ENCODE assay signal across 8 mouse cellular contexts in the genomic region with DNA sequence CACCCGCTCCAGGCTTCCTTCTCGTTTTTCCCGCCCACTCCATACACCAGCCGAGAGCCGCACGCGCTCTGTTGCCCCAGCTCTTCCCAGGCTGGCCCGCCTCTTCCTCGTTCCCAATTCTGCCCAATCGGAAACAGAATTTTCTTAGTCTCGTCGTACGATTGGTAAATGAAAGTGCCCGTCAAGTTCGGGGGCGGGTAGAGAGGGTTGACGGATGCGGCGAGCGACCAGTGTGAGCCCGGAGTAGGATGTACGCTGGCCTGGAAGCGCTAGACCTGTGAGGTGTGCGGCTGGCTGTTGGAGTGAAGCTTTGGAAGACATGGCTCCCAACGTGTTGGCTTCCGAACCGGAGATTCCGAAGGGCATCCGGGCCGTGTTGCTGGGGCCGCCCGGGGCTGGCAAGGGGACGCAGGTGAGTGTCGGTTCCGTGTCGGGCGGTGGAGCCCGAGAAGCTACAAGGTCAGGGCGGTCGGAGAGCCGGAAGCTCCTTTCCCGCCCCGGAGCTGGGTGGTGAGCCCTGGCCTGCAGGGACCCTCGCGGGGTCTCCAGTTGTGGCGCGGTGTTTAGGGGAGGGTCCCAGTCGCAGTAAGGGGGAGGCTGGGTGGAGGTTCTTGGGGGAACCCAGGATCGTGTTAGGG. TPM values are rescaled to one million over a fixed set of nuclear protein-coding genes. Genes with fewer than 3 reads are reported as not detected.
DNase-seq lines count a peak whose midpoint lies in the region; ATAC-seq and TF ChIP-seq lines count a peak whose summit lies in the region.

No protein-coding gene starts in this region.

- H3K4me1 ChIP-seq in hindbrain, embryonic 13.5 days (replicated peaks), result peaks cover 21% of the 10 kb centered on the region

- H3K27me3 ChIP-seq in Patski, result no peaks in the 10 kb centered on the region
- 0 out of 2 replicates have a peak, but pooled peaks cover 5% of the 10 kb centered on the region for H3K27me3 ChIP-seq in hindbrain, embryonic 13.5 days

- DNase-seq in Patski (ENCODE audit: low read depth, low spot score), result peak; percentile 98
- DNase-seq in cerebellum, postnatal 14 days, result peak; percentile 97 to 98
- peak; percentile 94 to 98 for DNase-seq in frontal cortex, postnatal 14 days (ENCODE audit: low spot score in 2 of 2)
- DNase-seq in layer of hippocampus, postnatal 25 days (ENCODE audit: extremely low spot score in 1 of 2, low spot score in 1 of 2), result peak; percentile 97 to 98
- peak; percentile 95 for DNase-seq in lung, postnatal 25 days (ENCODE audit: low spot score)
- DNase-seq in retina, embryonic 14.5 days (ENCODE audit: low spot score), result peak; percentile 98
- DNase-seq in thymus, postnatal 4 days, result peak; percentile 92

- H3K4me3 ChIP-seq in hindbrain, embryonic 13.5 days, result peak overlapping the region; percentile 86

- no peak for TF ChIP-seq CTCF in Patski (IDR thresholded peaks at IDR 0.05)

- no peaks in the 10 kb centered on the region for H3K36me3 ChIP-seq in hindbrain, embryonic 13.5 days

- WGBS in hindbrain, embryonic 13.5 days, result 1% methylated on average over 49 of the region's 49 CpGs

- CTCF ChIA-PET in Patski (lab: Charles Lee), result interaction anchor here (0.9 kb wide), 1 partner anchor 91 kb away, joined by 3 read pairs; no protein-coding TSS in a partner anchor

- in situ Hi-C loops in Patski (cut with MboI; ENCODE audit: low pct_unique_long_range_greater_than_20kb), result no loop called here

- H3K9me3 ChIP-seq in hindbrain, embryonic 13.5 days, result no peaks in the 10 kb centered on the region

- peak overlapping the region; percentile 78 for H3K4me2 ChIP-seq in hindbrain, embryonic 13.5 days

- peak overlapping the region; percentile 89 for H3K9ac ChIP-seq in hindbrain, embryonic 13.5 days

- ATAC-seq in Patski, result peak; percentile 96
- peak; percentile 100 for ATAC-seq in hindbrain, embryonic 13.5 days (ENCODE audit: low FRiP score)

- H3K27ac ChIP-seq in hindbrain, embryonic 13.5 days, result peak overlapping the region; percentile 74

- POLR2A ChIA-PET in Patski (lab: Charles Lee), result interaction anchor here (1.5 kb wide), 1 partner anchor 65 kb away, joined by 4 read pairs; a partner anchor contains a TSS

RNA-seq across cellular contexts. Expression of a gene that starts 1.4 kb away (rescaled TPM):
- polyA plus RNA-seq in Patski (2021), result 64.2 TPM
- 90.4 and 92.7 TPM in 2 replicates for polyA plus RNA-seq in hindbrain, embryonic 13.5 days (2015; fragmentation: Nextera tagmentation; extraction: Ambion mirVana)
- 10 to 100 TPM; 27.7 to 30.9 TPM for total RNA-seq in layer of hippocampus, postnatal 25 days (2021)

RNA-seq across cellular contexts. Expression of a gene that starts 30.9 kb away (rescaled TPM):
- 18.0 TPM for polyA plus RNA-seq in Patski (2021)
- polyA plus RNA-seq in hindbrain, embryonic 13.5 days (2015; fragmentation: Nextera tagmentation; extraction: Ambion mirVana), result 18.4 and 19.9 TPM in 2 replicates
- 10 to 100 TPM; 40.7 to 41.8 TPM for total RNA-seq in layer of hippocampus, postnatal 25 days (2021)

Comparison
In these comparisons a context has a peak if more than half of its experiments do, and no peak if none do; other contexts are left out.
1. Peak in every context shown above with its lines: DNase-seq, ATAC-seq, H3K4me3 ChIP-seq and H3K27ac ChIP-seq.